Mouse (Mus musculus): Measurements from ENCODE around the gene Cbr3.

The Cbr3 gene

DNA sequence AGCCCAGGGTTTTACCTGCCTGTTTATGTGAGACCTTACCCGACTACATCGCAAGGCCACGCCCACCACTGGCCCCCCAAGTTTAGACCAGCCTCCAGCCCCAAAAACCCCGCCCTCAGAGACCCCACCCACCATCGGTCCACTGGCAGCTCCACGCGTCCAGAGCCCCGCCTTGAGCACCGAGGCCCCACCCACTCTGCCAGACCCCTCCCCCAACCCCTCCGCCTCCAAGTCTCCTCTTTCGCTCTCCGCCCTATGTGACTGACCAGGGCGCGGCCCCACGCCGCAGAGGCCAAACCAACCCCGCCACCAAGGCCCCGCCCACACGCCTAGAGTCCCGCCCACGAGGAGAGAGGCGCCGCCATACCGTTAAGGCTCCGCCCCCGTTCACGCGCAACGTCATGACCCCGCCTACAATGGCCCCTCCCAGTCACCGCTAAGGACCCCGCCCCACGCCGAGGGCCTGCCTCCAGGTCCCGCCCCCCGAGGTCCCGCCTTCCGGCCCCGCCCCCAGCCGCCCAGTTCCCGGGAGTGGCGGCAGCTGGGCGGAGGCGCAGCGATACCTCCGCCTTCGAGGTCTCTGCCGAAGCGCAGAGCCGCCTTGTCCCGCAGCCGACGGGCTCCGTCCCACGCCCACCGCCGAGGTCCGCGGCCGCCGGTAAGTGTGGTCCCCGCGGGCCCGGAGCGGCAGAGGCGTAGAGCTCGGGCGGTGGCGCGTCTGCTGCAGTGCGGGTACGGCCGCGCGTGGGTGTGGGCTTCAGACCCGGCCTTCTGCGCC, 28.6 kb downstream of the Cbr3 start, which contains the start of gene Dop1b:
TSS of gene Dop1b (plus strand) at position 494 of the 778 bp plus-strand sequence.
- DNase-seq (ENCODE audit: low spot score in 2 of 2): peak; percentile 94 to 97

GRCm38 (mm10) chr16:93712189-93712885, 29.3 kb downstream of the Cbr3 start:
- no peak for DNase-seq (ENCODE audit: low spot score in 2 of 2)

- no peak for DNase-seq (ENCODE audit: low spot score in 2 of 2)
Observed at GRCm38 (mm10) chr16:93712966-93713365, 30.0 kb downstream of the Cbr3 start.

DNA sequence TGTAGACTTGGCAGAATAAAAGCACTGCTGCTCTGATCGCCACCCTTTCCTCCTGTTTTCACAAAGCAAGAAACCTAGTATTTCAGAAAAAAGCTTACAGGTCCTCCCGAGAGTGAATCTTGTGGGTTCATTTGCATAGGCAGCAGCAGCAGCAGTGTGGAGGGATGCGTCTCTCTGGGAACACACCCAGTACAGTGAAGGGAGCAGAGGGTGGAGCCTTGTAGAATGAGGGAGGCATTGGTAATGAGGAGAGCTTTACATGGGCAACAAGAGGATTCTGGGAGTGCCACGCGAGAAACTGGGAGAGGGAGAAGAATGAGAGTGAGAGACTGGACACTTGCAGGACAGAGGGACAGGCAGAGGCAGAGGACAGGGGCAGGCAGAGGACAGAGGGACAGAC, 31.4 kb downstream of the Cbr3 start:
- DNase-seq (ENCODE audit: low spot score in 2 of 2): no peak

DNA sequence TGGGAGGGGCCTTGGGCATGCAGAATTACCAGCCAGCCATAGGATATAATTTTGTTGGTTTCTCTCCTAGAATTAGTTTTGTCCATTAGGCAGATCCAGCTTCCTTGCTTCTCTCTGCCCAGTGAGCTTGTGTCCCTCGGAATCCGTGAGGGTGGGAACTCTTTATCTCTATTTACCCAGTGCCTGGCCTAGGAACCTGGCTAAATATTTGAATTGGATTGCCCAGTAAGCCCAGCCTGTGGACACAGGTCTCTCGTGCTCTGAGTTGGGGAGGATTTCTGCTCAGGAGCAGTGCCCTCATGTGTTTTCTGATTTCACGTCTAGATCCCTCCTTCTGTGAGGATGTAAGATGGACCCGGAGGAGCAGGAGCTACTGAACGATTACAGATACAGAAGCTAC, 32.8 kb downstream of the Cbr3 start:
- DNase-seq (ENCODE audit: low spot score in 2 of 2): no peak

GRCm38 (mm10) chr16:93717299-93717703, 34.3 kb downstream of the Cbr3 start:
- DNase-seq (ENCODE audit: low spot score in 2 of 2): peak; percentile 37 to 65

DNA sequence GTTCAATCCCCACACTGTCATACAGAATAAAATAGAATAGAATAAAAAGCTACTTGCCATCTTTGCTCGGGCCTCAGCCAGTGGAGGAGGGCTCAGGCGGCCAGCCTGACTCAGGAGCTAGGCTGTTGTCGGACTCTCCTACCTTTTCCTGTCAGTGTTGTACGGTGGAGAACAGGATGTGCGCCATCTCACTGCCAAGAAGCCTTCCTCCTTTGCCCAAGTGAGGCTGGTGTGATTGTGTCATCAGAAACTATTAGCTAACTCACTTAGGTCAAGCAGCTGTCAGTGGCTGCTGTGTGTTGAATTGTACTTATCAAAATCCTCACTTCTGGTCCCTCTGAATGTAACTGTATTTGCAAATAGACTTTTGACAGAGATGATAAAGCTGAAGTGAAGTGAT, 38.8 kb downstream of the Cbr3 start:
- no peak for DNase-seq (ENCODE audit: low spot score in 2 of 2)

GRCm38 (mm10) chr16:93722476-93722875, 39.5 kb downstream of the Cbr3 start:
- DNase-seq (ENCODE audit: low spot score in 2 of 2): no peak

DNA sequence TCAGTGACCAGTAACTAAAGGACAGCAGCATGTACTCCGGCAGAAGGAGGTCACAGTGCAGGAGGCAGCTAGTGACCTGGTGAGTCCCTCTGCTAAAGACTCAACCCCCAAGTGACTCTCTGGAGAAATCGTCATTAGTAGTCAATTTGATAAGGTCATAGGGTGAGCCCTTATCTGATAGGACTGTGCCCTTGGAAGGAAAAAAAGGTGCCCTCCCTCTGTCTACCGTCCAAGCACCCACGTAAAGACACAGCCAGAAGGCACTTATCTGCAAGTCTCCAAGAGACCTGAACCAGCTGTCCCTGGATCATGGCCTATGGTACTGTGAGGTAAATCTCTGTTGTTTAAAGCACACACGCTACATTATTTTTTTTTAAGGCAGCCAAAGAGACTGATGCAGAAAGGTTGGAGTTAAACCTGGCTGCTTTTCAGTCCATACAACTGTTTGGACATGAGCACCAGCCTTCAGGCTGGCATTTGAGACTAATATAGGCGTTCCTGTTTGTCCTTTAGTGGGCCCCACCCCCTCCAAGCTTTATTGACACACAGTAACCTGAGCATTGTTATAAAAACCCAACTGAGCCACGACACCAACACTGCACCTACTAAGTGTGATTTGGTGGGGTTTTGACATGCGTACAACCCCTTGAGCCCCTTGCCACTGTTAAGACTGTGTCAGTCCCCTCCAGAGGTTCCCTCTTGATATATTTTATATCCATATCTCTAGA, 42.6 kb downstream of the Cbr3 start:
- DNase-seq (ENCODE audit: low spot score in 2 of 2): no peak

DNA sequence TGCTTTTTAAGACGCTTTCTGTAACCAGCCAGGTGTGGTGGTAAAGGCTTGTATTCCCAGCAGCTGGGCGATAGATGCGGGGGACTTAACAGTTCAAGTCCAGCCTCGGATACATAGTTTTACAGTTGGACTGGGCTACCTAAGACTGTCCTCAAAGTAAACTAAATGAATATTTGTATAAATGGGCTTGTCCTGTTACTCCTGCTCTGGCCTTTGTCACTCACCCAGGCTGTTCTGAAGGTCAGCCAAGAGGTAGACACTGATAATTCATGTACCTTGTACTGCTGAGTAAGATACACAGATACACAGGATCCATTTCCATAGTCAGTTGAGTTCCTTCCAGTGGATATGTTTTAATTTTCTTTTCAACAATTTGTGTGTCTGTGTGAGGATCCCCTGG, 43.2 kb downstream of the Cbr3 start:
- DNase-seq (ENCODE audit: low spot score in 2 of 2): no peak

DNA sequence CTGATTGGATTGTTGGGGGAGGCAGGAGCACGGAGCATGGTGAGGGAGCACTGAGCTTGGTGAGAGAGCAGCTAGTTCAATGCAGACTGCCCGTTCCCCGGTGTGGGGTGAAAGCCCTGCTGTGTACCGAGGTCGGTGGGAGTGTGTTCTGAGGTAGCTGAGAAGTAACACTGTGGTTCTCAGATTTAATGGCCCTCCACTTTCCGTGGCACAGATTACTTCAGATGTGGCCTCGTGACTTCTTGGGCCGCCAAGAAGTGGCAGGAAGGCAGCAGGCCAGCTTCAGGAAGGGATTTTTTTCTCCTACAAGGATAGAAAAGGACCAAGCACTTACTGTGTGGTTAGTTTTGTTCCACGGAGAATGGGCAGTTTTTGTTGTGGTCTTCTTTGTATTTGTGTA, 45.7 kb downstream of the Cbr3 start:
- no peak for DNase-seq (ENCODE audit: low spot score in 2 of 2)

DNA sequence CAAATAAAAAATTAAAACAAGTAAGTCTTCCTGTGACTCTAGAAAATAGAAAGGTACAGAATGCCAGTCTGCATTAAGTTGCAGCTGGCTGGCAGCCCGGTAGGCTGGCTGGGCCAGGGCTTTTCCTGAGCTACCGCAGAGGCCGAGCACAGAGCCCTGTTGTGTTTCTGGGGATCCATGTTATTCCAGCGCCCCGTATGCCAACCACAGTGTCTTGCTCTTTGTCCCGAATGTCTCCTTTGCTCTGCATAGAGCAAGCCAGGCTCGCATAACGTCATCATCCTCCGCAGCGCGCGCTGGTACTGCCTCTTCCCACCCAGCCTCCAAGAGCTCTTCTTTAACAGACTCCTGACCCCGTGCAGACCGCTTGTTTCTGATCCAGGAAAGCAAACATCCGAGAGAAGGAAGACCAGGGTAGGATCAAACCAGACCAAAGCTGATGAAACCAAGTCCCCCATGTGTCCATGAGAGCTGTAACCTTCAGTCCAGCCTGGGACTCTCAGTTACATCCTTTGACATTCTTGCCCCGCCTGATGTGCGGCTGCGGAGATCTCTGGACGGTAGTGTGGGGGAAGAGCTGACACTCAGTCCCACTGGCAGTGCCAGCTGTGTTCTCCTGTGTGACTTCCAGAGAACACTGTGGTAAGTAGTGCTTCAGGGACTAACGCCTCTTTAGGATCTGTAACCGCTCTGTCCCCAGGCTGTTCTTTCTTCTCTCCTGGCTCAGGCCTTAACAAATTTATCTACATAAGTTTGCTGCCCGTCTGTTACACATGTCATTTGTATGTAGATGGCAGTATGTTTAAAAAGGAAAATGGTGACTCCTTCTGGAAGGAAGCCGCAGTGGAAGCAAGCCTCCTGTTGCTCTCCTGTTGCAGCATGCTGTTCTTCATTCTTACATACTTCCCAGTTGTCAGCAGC, 47.0 kb downstream of the Cbr3 start:
- peak in 1 of 2 experiments; percentile 47 for DNase-seq (ENCODE audit: low spot score in 2 of 2)

DNA sequence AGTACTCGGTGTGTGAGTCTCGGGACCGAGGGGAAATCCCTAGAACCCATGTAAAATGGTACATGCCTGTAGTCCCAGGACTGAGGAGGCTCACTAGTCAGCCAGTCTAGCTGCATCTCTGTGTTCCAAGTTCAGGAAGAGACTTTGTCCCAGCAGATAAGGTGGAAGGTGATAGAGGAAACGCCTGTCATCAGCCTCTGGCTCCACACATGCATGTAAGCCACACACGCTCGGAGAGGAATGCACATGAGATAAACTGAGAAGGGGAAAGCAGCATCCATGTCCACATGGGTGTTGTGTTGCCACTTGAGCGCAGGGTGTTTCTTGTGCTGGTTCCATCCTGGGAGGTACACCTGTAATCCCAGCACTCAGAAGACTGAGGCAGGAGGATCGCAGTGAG, 48.3 kb downstream of the Cbr3 start:
- no peak for DNase-seq (ENCODE audit: low spot score in 2 of 2)

DNA sequence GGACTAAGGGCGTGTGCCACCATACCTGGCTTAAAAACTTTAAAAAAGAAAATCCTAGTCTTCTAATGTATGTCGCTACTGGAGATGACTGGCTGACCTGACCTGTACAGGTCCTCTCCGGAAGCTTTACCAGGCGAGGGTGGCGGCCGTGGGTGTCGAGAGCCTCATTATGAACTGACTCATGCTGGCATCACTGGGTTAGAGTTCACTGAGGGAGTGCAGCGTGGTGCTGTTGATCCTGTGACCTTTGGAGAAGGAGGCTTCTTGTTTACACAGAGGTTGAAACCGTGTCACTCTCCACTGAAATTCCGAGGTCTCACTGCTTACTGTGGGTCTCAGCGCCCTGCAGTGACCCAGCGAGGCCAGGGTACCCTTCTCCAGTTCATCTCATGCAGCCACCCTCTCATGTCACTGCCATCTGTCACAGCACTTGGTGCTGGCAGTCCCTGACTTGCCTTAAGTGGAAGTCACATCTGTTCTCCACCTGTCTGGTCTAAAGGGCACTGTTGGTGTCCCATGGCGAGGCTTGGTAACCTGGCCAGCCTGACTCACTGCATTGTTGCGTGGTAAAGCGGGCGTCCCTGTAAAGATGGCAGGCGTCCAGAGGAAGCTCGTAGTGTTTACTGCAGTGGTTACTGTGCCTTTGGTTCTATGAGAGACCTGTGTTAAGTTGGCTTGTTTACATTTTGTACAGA, 50.0 kb downstream of the Cbr3 start:
- no peak for DNase-seq (ENCODE audit: low spot score in 2 of 2)

- no peak for DNase-seq (ENCODE audit: low spot score in 2 of 2)
Observed at GRCm38 (mm10) chr16:93739251-93739650, 56.2 kb downstream of the Cbr3 start.
